Mouse (Mus musculus): ENCODE measurements around the gene a.
"Not testable (repeated sequence)": the region's sequence is repeated elsewhere in the genome, so short reads cannot be mapped to it uniquely, and the experiment has no call there.

DNA sequence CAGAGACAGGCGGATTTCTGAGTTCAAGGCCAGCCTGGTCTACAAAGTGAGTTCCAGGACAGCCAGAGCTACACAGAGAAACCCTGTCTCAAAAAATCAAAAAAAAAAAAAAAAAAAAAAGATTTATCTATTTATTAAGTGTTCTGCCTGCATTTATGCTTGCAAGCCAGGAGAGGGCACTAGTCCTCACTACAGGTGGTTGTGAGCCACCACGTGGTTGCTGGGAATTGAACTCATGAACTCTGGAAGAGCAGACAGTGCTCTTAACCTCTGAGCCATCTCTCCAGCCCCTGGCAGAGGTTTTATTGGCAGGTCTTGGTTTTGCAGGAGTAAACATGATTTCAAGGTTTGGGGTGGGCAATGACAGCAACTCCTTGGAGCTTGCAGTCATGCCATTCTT lies 117.0 kb downstream of the a start:
- TF ChIP-seq POLR2A (IDR thresholded peaks at IDR 0.05; ENCODE audit: low read depth, low read length) = not testable (repeated sequence)
- TF ChIP-seq CTCF (conservative IDR thresholded peaks at IDR 0.05; ENCODE audit: insufficient read depth, insufficient read length, low read depth, low read length) = peak; percentile 23; the same call in 1 of the 2 replicates
